Mouse (Mus musculus) splenic B cell, adult 2 months (primary cell): Measurements from ENCODE around the gene Gstk1.

Experiments
- DNase-seq: peaks from one replicate; pipeline ENCODE4 v3.0.0-alpha.2; 2011; ENCODE audit warnings: low read depth, low spot score
- H3K27me3 ChIP-seq: 2 replicates; pipeline ENCODE4 v1.6.1; 2012; ENCODE audit warnings: mild to moderate bottlenecking, low read length, moderate library complexity, mixed read lengths; ENCODE audit not compliant: control insufficient read depth, poor library complexity, insufficient read depth, severe bottlenecking
- H3K36me3 ChIP-seq: 2 replicates; pipeline ENCODE4 v1.6.1; 2012; ENCODE audit warnings: mild to moderate bottlenecking, low read length, moderate library complexity, mixed read lengths; ENCODE audit not compliant: control insufficient read depth, poor library complexity, insufficient read depth, severe bottlenecking

Gstk1 gene

DNA sequence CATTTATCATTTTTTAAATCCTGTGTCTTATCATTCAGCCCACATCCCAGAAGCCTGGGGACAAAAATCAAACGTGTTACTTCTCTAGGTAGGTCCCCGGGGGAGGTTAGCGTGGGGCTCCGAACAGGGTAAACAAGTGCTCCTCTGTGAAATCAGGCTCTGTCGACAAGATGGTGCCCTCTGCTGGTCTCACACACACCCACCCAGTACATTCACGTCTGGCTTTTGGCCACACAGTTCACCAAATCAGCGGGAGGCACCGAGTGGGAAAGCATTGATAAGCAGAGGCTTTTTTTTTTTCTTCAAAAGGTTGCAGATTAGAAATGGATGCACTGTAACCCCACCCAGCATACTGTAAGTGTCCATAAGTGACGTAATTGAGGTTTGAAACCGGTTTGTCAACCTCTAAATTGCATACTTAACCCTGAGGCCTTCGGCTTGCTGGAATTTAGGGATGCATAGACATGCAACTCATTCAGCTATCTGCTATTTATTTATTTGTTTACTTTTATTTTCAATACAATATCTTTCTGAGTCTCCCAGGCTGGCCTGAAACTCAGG, 11.6 kb downstream of the Gstk1 start:
- H3K36me3 ChIP-seq, result no peaks in the 10 kb centered on the region
- DNase-seq, result peak; percentile 77
- H3K27me3 ChIP-seq, result no peaks in the 10 kb centered on the region

DNA sequence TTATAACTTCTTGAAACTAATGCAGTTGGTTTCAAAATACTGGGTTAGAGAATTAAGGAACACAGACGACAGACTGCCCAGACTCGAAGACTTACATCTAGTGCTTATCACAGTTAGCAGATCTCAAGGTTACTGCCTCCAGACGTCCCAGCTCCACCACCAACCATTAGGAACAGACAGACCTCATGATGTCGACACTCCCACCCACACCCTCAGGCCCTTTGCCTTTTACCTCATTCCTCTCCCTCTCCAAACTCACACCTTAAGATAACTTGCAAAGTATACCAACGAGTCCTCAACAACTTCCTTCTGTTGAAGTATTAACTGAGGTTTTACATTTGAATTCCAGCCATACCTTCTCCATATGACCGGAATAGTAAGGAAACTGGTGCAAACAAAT, 14.7 kb downstream of the Gstk1 start:
- H3K27me3 ChIP-seq, result no peaks in the 10 kb centered on the region
- no peaks in the 10 kb centered on the region for H3K36me3 ChIP-seq
- DNase-seq, result no peak

DNA sequence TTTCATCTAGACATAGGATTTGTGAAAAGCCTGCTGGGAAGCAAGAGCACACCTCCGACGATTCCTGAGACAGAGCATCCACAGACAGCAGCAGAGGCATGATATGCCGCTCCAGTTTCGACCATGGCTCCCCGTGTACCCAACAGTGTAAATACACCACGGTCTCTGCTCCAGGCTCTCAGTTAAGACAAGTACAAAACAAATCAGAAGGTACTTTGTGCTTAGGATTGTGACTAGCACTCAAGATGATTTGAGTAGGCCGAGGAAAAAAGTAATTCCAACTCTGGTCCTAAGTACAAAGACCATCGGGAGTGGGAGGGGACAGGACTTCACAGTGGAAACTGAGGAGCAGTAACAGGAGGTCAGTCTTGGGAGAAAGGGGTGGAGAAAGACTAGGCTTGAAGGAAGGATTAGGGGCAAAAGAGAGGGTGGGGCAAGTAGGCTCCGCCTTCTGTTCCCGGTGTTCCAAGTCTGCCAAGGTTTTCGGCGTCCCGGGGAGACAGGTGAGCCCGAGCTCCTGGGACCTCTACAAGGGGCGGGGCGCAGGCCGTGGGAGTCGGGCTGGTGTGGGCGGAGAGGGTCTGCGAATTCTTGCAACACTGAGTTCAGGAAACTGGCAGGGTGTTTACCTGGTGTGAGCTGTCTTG, 15.9 kb downstream of the Gstk1 start, which contains the start of gene Tmem139:
Gene Tmem139 (plus strand): TSS at position 447 of the 647 bp plus-strand sequence.
- no peak for DNase-seq
- no peaks in the 10 kb centered on the region for H3K27me3 ChIP-seq

DNA sequence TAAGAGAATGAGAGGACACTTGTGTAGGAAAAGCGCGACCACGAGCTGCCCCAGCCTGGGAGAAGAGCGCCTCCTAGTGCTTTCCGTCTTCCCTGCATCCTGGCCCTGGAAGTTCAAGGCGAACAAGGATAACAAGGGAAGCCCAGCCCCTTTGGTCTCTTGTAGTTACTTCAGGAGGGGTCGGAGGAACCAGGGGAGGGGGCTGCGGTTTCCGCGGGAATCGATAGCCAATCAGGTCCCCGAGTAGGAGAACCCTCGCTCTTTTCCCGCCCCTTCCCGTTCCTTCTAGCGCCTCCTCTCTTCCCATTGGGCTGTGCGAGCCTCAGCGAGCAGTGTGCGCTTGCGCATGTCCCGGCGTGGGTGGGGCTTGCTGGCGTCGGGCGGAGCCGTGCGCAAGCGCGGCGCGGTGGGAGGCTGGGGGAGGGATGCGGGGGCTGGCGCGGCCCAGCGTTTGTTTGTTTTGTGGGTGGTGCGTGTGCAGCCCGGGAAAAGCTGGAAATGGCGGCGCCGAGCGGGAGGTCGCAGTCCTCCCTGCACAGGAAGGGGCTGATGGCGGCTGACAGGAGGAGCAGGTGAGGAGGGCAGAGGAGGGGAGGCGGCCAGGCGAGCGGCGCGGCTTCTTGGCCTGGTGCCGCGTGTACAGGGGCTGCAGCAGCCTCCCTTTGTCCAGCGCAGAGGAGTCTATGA, 19.0 kb downstream of the Gstk1 start, which contains the start of gene Casp2:
Gene Casp2 (plus strand): TSS at position 360 of the 687 bp plus-strand sequence.
- Histone ChIP-seq H3K36me3 (peaks cover 6% of the 10 kb centered on the region; the same call in 1 of the 2 replicates), H3K27me3 (no peaks in the 10 kb centered on the region)
- DNase-seq, result peak; percentile 98

More for the DNA sequence above, 15.9 kb downstream of the Gstk1 start, which contains the start of gene Tmem139:
- H3K36me3 ChIP-seq, result no peaks in the 10 kb centered on the region

DNA sequence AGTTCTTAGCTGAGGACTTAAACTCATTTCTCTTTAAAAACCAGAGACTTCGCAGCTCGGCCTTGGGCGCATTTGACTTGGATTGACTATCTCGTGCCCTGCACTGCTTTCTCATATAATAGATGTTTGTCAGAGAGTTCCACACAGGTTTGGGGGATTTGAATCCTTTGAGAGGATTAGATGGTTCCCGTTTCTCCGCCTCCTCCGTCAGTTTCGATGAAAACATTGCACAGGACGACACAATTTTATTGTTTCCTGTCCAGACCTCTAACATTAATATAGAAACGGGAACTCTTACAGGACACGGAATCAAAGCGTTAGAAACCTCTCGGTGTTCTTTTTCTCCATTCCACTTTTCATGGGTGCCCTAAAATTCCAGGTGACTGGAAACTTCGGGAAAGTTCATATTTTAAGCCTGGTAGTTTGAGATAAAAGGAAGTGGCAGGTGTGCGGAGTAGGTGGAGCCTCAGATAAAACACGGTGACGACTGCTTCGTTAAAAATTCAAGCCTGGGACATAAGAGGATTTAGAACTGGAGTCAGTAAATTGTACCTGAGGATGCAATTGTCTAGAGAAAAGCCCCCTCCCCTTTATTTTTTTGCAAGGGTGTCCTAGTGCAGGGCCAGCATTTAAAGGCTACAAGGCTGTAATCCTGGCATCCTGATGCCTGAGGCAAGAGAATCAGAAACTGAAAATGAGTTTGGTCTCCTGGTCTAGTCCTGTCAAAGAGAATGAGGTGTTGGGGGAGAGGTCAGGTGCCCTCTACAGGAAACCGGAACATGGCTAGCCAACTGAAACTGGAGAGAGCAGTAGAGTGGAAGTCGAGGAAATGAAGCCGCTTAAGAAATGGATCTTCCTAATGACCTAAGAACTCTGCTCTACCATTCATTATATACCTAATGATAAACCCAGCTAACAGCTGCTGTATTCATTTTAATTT, 19.9 kb downstream of the Gstk1 start:
- Histone ChIP-seq H3K36me3 (peaks cover 8% of the 10 kb centered on the region; the same call in 1 of the 2 replicates), H3K27me3 (no peaks in the 10 kb centered on the region)
- peak; percentile 70 for DNase-seq

DNA sequence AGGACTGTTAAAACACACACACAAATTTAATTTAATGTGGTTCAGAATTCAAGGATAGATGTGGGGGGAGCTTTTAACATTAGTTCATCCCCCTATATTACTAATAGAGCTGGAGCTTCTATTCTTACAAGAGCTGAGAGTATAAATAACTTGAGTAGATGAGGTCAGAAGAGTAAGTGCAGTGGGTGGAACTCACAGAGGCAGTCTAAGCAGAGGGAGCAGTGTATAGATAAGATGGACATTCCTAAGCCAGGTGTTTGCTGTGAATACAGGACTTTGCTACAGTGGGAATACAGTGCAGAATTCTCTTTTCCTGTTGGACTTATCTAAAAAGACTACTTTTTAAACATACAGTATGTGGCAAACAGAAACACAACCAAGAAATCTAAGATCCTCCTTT, 25.1 kb downstream of the Gstk1 start:
- peaks cover 24% of the 10 kb centered on the region; the same call in 1 of the 2 replicates for H3K36me3 ChIP-seq
- H3K27me3 ChIP-seq, result no peaks in the 10 kb centered on the region
- no peak for DNase-seq

DNA sequence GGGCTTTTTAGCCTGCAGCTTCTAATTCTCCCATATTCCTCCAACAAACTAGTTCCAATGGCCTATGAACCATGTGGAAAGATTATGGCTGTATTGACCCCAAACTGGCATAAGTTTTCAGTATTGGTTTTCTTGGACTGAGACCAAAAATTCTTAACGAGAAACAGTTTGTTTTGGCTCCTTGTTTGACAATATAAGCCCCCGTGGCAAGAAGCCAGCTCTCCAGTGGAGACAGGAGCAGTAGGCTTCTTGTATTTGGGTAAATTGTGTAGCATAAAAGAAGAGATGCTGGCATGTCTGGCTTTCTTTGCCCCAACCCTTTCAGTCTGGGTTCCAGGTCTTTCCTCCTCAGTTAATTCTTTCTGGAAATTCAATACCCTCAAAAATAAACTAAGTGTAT, 30.4 kb downstream of the Gstk1 start:
- no peaks in the 10 kb centered on the region for H3K27me3 ChIP-seq
- no peak for DNase-seq
- H3K36me3 ChIP-seq, result peaks cover 34% of the 10 kb centered on the region

DNA sequence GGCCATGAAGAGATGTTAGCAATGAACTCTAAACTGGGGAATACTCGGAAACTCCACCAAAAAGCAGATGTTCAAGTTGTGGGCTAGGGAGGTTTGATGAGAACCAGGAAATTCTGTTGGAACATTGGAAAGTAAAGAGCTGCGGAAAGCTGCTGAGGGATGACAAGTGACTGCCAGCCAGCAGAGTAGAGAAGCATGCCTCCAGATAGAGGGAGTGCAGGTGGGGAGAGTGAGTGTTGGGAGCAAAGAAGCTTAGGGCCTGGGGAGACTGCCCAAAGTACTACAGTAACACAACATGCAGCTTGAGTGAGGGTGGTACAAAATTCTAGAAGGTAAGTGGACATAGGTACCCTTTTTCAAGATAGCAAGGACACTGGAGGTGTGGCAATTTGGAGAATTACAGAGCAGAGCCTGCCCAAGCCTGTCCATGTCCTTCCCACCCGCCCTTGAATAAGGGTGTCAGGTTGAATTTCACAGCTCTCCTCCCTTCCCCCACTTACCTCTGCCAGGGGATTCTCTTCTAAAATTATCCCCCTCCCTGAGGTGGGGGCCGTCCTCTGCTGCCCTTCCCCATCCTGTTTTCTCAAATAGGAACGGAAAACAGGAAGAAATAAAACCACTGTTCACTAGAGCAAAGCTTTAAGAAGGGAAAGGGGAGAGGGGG, 37.3 kb downstream of the Gstk1 start:
- Histone ChIP-seq H3K36me3 (peaks cover 12% of the 10 kb centered on the region; the same call in 1 of the 2 replicates), H3K27me3 (no peaks in the 10 kb centered on the region)
- DNase-seq, result no peak

DNA sequence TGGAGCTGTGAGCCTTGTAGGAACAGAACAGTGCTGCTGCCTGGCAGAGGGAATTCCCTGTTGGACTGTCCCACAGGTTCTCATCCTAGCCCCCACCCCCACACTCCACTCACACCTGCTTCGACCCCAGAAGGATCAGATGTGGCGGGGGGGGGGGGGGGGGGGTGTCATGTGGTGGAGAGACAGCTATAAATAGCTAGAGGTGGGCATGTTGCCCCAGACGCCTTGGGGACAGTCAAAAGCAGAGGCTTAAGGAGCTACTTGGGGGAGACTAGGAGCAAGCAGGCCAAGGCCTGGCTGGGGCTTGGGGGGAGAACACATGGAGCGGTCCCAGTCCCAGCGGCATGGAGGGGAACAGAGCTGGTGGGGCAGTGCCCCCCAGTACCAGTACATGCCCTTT, 40.7 kb downstream of the Gstk1 start, which contains the start of gene Clcn1:
Gene Clcn1 (plus strand): TSS at position 238 of the 400 bp plus-strand sequence.
- DNase-seq, result no peak
- H3K36me3 ChIP-seq, result 0 out of 2 replicates have a peak, but pooled peaks cover 2% of the 10 kb centered on the region
- H3K27me3 ChIP-seq, result no peaks in the 10 kb centered on the region

DNA sequence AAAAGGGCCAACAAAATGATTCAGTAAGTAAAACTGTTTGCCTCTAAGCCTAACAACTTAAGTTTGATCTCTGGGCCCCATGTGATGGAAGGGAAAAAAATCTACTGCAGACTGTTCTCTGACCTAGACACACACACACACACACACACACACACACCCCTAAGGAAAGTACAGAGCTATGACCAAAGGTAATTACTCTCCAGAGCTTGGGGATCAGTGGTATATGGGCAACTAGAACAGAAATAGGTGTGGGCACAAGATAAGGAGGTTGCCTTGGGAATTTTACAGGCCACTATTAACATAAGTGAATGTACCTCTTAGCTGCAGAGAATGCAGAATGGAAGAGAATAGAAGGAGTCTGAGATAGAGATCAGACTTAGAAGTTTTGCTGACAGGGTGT, 41.8 kb downstream of the Gstk1 start:
- Histone ChIP-seq H3K27me3 (no peaks in the 10 kb centered on the region), H3K36me3 (0 out of 2 replicates have a peak, but pooled peaks cover under 1% of the 10 kb centered on the region)
- DNase-seq, result no peak

DNA sequence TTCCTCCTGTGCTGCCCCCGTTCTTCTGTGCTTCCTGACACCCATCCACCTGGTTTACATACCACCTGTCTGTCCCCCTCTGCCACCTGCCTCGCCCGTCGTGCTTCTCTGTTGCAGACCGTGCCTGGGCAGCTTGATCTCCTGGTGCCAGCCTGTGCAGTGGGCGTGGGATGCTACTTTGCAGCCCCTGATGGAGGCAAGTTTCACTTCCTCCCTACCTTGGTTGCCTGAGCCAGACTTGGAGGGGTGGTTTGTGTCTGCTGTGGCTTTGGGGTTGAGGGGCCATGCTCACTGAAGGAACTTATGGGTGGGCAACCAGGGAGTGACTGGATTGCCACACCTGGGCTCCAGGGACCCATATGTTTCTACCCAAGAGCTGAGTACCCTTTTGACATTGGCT, 47.6 kb downstream of the Gstk1 start:
- peak; percentile 73 for DNase-seq
- no peaks in the 10 kb centered on the region for H3K27me3 ChIP-seq
- no peaks in the 10 kb centered on the region for H3K36me3 ChIP-seq

DNA sequence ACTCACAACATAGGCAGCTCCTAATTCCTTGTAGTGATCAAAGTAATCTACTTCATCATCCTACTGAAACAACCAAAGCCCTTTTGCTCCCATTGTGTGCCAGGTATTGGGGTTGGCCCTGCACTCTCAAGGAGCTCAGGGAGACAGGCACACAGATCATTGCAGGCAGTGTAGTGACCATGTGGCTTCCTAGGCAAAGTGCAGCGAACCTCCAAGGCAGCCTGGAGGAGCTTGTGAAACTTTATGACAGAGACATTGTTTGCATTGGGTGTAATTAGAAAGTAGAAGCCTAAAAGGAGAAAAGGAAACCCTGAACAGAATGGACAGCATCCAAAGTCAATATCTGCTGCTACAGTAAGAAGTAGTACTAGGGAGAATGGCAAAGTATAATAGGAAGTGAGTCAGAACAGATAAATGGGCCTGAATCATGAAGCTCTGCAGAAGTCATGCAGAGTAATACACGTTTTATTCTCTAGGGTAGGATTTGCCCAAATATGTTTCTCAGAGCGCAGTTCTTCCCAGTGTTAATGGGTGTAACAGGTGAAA, 49.9 kb downstream of the Gstk1 start:
- no peaks in the 10 kb centered on the region for H3K36me3 ChIP-seq
- no peak for DNase-seq
- H3K27me3 ChIP-seq, result no peaks in the 10 kb centered on the region

DNA sequence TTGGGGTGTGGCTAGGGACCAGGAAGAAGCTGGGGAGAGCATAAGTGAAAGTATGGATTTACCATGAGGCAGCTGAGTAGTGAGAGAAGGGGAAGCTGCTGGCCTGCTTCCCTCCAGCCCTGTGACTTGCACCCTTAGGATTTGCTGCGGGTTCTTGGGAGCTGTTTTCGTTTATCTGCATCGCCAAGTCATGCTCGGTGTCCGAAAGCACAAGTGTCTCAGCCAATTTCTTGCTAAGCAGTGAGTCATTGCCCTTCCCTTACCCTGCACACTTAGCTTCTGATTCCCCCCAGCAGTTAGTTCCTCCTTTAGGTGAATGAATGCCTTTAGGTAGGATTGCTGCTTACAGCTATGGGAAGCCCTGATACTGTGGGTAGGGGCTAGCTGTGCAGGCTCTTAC, 53.6 kb downstream of the Gstk1 start:
- DNase-seq, result no peak
- Histone ChIP-seq H3K36me3 (no peaks in the 10 kb centered on the region), H3K27me3 (no peaks in the 10 kb centered on the region)
